Mouse (Mus musculus) erythroid progenitor cell, adult 5-6 weeks (primary cell): ENCODE results near the gene Abr. TPM values are rescaled to one million over a fixed set of nuclear protein-coding genes. Genes with fewer than 3 reads are reported as not detected.

Experiments
- ATAC-seq: replicated peaks from 2 replicates; pipeline ENCODE4 v1.8.0; 2016; ENCODE audit warnings: moderate number of reproducible peaks, mild to moderate bottlenecking, moderate TSS enrichment, inconsistent platforms; ENCODE audit not compliant: poor library complexity, low FRiP score, severe bottlenecking
- total RNA-seq, 2 experiments: library from RNA; stranded (forward) in 1 of 2; stranded (reverse) in 1 of 2; fragments of 150-400 nt in 1 of 2; fragments of 186-747, 209-891 nt in 1 of 2; gene quantifications; 2 replicates each; pipeline versions ENCODE4 v1.2.3 to v1.2.4; 2015 to 2017; ENCODE audit warnings: low replicate concordance in 2 of 2

The Abr gene
- total RNA-seq, 2 experiments from 2014 or later: 7.0 to 10.9 TPM

DNA sequence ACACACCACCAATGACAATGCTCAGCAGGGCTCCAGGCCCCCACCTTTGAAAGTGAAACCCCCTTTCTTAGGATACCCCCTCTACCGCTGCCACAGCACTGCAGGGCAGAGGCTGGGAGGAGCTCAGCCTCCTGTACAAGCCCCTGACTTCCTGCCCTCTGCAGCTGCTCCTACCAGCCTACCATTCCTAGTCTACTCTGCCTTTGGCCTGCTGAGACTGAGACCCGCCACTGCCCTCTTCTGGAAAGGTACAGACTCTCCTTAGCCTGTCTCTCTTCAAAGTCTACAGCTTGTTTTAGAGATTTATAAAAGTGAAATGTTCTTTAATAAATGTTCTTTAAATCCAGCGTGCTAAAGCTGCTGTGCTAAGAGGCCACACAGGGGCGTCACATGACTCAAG, 193.1 kb downstream of the Abr start:
- ATAC-seq: no peak

DNA sequence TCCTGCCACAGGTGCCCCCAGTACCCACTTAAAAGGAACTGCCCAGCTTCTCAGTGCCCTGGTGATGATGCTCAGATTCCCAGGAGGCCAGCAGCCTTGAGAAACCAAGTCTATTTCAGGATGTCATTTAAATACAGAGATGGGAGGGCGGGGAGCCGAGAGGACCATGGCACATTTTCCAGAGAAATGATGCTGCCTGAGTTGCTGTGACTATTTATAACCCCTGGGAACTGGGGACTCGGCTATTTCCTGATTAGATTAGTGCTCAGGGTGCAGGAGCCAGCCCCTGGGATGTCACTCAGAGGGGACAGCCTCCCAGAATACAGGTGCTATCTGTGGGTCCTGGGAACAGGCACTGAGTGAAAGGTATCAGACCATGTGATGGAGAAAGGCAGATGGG, 194.3 kb downstream of the Abr start:
- no peak for ATAC-seq

DNA sequence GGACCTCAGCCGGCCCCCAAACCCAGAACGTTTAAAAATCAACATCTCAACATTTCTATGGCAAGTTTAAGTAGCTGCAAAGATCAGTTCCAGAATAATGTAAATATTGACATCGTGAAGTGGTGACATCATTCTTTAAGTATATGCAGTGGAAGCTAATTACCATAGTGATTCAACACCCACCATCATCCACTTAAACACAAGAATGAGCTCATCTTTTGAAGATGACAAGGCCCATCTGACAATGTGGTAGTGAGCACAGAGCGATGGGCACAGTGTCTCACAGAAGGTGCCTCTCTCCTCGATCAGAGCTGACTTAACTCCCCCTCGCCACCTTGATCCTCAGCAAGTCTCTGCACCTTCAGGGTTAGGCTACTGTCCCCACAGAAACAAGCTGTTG, 196.4 kb downstream of the Abr start:
- no peak for ATAC-seq

DNA sequence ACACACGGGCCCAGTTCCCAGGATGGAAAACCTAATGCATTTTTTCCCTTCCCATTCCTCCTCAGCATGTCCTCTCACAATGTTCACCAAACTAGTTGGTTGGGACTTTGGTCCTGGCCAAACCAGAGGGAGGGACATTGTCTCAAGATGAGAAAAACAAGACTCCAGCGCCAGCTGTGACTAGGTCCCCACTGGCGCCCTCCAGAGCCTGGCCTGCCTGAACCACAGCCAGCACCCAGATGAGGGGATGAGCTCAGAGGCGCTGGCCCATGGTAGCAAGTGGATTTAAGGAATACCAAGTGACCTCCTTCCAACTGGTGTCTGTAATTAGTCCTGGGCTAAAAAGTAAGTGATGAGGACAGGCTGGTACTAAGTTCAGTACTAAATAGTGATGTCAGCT, 201.2 kb downstream of the Abr start:
- ATAC-seq: no peak

DNA sequence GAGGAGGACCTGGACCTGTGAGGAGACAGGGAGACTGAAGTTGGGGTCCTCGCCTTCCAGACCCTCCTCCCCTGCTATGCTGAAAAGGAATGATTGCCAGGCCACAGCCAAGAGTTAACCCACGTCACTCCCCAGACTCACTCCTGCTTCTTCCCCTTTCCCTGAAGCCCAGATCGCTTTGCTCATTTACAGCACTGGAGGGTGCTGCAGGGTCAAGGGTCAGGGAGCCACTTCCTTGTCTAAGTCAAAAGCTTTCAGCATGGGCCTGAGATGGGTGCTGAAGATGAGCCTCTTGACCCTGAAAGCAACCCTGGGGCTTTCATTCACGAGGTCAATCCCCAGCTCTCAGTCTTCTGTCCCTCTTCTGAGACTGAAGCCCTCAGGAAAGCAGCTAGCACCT, 202.9 kb downstream of the Abr start:
- ATAC-seq: no peak

DNA sequence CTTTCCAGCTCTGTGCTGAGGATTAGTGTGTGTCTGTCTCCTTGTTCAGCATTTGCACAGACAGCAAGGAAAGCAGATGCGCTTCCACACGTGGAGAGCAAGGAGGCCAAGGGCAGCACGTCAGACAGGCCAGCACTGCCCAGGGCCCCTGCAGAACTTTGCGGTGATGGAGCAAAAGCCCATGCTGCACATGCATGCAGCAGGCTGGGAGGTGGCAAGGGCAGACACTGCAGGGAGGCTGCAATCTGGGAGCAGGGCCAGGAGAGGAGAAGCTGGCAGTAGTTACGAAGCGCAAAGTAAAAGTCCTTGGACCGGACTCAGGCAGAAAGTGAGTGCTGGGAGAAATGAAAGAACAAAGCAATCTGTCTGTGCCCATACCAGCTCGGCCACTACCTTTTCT, 203.7 kb downstream of the Abr start:
- ATAC-seq: no peak

DNA sequence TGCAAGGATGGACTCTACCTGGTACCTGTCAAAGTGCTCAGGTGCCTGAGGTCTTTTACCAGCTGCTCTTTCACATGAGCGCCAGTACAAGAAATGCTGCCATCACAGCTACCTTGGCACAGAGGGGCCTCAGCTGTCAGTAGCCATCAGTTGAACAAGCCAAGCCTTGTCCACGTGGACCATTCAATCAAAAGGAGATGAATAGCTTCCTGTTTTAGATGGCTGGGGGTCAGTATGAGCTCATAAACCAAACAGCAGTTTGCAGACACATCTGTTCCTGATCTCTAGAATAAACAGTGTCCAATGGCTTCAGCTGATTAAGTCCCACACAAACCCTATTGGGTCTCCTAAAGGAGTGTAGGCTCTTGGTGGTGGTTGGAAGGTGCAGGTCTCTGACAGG, 206.1 kb downstream of the Abr start:
- no peak for ATAC-seq

DNA sequence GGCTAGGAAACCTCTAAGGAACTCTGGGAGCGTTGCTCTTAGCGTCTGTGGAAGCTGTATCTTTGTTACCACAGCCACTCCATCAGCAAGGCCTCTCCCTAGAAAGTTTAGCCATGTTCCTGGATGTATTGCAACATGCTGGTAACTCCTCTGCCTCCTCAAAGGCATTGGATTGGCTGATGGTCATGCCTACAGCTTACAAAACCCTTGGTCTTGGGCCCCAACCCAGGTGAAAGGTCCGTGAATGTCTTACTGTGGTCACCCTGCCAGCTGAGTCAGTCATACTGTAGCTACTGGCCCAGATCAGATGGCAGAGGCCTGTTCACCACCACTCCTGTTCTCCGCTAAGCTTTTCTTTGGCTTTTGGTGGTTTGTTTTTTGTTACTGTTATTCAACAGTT, 207.1 kb downstream of the Abr start:
- ATAC-seq: no peak

DNA sequence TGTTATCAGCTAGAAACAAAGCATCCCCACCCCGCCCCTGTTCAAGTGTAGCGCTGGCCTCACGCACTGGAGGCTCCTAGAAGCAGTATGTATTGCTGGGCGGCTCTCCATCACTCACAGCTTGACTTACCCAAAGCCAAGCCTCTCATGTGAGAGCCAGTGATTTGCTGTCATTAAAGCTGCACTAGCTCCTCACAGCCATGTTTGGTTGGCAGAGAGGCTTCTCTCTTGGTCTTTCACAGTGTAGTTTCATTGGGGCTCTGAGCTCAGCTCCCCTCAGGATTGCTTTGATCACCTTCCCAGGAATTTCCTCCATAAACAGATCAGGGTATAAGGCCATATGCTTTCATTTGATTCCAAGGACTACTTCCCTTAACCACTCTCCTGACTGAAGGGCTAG, 208.9 kb downstream of the Abr start:
- ATAC-seq: no peak

DNA sequence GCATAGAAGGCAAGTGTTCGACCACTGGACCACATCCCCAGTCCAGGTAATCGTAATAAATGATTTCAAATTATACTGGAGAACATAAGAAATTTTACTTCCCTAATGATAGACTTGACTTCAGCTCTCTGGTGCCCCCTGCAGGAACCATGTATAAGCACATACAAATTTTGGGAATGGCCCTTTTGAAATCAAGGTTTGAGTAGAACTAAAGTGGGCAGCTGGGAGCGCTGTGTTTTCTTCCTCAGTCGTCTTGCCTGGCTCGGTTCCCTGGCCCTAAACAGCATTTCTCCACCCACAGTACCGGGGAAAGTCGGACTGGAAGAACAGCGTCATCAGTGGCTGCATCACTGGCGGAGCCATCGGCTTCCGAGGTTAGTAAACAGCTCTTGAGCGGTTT, 211.3 kb downstream of the Abr start:
- no peak for ATAC-seq

DNA sequence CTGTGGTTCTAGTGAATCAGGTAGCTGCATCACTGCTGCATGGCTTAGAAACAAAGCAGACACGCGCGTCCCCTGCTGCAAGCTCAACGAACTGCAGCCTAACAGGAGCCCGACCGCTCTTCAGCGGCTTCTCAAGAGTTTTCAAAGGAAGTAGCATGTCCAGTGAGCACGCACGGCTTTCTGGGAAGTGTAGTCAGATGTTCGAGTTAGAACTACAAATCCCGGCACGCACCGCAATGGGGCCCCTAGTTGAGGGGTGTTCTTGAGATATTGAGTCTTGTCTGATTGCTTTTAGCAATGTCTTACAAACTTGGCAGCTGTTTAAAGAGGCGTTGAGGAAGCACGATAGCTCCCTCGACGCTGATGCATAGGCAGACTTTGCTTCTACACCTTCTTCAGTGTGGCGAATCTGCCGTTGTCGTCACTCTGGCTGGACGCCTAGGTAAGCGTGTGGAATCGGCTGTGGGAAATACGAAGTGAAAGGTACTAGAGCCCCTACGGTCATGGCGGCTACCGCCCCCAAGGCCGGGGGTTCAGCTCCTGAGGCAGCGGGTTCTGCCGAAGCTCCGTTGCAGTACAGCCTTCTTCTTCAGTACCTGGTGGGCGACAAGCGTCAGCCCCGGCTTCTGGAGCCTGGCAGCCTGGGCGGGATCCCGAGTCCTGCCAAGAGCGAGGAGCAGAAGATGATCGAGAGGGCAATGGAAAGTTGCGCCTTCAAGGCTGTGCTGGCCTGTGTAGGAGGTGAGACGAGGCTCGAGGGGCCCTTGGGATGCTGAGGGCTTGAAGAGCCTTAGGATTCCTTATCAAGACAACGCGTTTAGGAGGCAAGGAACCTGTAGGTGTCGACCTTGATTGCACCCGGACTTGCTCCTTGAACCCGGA, 215.2 kb downstream of the Abr start, which contains the start of gene Timm22:
Gene Timm22 (plus strand): TSS at position 251 of the 882 bp plus-strand sequence.
- ATAC-seq: peak; percentile 96

DNA sequence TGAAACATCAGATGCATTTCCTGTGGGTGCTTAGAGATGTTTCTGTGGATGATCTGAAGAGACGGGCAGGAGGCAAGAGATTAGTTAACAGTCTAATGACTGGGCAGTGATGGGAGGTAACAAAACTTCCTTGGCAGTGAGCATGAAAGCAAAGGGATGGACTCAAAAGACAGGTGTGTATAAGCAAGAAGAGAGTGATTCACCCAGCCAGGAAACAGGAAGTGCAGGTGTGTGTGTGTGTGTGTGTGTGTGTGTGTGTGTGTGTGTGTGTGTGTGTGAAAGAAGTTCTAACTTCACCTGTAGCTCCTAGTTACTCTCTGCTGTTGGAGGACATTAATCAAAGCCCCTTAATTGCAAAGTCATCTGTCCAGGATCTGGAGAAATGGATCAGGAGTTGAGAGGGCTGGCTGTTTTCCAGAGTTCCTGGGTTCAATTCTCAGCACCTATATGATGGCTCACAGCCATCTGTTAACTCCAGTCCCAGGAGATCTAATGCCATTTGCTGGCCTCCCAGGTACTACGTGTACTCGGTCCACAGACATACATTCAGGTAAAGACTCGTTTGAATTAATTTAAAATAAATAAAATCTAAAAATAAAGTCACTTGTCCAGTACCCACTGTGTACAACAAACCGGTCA, 216.4 kb downstream of the Abr start:
- no peak for ATAC-seq

DNA sequence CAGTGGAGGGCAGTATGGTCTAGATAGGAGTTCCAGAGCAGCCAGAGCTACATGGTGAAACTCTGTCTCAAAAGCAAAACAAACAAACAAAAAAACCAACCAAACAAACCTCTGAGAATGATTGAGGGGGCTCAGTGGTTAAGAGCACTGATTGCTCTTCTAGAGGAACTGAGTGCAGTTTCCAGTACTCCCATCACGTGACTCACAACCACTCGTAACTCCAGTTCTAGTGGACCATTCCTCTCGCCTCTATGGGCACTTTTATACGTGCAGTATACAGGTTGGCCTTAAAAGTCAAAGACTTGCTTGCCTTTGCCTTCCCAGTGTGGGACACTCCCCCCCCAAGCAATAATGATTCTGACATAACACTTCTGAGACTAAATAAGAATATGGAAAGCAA, 217.0 kb downstream of the Abr start:
- no peak for ATAC-seq

DNA sequence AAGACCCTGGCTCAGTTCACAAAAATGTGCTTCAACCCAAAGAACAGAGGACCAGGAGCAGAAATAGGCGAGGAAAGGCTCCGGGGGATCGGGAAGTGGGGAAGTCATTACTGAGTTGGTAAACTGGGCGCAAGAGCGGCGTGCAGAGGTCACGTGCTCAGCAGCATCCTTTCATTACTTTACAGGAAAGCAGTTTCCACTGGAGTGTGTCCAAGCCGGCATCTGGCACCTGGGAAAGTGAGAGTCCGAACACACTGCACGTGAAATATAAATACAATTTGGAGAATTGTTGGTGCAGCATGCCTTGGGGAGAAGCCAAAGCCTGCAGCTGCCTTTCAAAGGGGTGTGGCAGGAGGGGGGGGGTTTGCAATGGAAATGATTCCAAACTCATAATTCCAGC, 220.7 kb downstream of the Abr start:
- ATAC-seq: no peak

DNA sequence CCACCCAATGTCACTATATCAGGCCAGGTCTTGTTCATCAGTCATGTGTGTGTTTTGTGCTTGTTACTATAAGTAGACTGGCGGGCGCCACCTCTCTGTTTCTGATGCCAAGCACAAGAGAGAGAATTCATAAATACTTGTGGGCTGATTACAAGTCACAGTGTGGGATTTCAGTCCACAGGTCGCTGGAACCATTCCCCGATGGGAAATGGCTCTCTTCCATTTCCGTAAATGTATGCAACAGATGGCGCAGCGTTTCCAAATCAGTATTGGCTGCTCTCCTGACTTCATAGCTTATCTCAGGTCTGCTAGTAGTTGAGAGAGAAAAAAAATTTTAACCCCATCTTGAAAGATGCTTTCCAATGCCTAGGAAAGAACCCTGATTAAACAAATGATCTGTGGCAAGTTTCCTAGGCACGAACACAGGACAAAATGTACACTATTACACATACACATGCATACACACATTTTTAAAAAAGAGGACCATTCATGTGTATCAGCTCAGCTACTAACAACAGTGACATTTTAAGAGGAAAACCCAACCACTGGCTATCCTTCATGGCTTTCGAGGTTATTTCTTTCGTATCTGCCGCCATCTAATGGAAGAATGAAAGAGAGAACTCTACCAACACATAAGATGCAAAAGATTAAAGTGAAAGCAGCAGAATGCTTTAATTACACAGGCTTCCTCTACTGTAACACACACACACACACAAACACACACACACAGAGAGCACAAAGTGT, 222.4 kb downstream of the Abr start:
- ATAC-seq: peak; percentile 27; the same call in 1 of the 2 replicates

DNA sequence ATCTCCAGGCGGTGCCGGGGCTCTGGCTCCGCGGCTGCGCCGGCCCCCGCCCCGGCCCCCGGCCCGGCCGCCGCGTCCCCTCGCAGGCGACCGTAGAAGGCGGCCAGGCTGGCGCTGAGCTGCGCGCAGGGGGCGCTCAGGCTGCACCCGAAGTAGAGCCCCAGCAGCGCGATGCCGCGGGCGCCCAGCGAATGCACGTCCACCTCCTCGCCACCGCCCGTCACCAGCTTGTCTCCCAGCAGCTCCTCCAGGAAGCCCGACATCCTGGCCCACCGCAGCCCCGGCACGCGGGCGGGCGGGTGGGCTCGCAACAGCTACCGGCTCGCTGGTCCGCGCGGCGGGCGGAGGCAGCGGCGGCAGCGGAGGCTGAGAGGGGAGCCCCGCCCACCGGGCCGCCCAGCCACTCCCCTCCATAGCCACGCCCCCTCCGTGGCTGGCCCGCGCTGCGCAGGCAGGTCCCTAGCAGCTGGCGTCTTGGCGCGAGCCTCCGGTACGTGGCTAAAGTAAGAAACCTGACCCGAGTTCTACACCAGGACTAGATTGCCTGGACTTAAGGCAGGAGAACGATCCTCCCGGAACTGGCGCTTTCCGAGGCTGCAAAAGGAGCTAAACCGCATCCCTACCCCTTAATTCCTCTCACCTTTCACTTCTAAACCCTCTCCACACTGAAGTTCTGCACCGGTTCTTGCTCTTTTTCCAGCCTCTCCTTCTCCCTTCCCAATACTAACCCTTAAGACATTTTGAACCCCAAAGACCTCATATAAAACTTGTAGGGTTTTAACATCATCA, 223.1 kb downstream of the Abr start, which contains the start of gene Nxn:
Gene Nxn (minus strand): TSS at position 343 of the 789 bp plus-strand sequence.
- peak; percentile 98 for ATAC-seq

DNA sequence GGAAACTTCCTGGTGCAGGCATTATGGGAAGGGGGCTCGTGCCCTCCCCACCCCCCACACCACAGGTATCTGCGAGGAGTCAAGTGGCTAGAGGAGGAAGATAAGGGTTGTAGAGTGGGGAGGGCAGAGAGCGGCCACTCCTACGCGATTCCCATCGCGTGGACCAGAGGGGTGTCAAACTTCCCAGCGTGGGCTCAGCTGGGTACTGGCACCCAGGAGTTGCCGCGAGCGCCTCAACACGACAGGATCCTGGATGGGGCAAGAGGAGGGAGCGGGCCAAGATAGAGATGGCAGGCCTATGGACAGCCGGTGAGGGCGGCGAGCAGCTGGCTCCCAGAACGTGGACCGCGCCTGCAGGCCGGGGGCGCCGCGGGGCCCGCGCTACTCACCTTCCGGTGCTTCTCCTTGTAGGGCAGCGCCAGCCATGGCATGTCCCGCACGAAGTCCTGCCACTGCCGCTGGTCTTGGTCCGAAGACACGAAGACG, 223.8 kb downstream of the Abr start:
- ATAC-seq: no peak

DNA sequence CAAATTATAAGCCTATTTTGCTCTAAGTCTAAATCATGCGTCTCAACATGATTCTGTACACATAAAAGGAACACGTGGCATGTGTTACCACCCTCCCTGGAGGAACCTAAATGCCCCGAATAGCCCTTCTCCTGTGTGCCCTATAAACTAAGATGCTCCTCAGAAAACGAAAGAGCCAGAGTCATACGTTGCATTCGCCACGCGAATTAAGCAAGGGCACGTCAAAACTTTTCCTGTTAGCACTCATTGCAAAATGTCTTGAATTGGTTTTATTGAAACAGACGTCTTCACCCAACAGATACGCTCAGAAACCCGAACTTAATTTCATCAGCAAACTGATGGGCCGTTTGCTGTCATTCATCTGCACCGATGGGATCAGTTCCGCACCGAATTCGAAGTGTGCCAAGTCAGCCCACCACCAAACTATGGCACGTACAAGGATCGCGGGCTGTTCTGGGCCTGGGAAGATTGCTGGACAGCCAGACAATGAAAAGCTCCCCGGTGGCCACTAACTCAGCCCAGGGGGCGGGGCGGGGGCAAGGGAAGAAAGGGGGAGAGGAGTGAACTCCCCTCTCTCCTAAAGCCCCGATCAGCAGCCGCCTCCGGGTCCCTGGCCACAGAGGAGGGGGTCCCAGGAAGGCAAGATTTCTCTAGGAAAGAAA, 224.3 kb downstream of the Abr start:
- no peak for ATAC-seq

DNA sequence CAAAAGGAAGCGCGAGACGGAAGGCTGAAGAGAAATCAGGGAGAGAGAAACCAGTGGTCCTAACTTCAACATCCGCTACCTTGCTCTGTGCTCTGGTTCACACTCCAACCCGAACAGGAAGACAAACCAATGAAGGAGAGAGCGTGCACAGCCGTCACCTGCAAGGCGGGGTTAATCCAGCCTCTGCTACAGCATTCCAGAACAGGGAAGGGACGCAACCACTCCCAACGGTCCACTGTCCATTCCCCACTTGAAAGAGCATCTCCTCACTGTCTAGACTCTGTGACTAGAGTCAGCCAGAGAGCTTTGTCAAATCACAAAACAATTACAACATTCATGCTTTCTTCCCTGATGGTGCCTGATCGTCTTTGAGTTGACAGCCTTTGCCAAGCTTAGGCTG, 229.1 kb downstream of the Abr start:
- ATAC-seq: no peak
